Mouse (Mus musculus): ENCODE results near the gene Mok.

Mok gene

DNA sequence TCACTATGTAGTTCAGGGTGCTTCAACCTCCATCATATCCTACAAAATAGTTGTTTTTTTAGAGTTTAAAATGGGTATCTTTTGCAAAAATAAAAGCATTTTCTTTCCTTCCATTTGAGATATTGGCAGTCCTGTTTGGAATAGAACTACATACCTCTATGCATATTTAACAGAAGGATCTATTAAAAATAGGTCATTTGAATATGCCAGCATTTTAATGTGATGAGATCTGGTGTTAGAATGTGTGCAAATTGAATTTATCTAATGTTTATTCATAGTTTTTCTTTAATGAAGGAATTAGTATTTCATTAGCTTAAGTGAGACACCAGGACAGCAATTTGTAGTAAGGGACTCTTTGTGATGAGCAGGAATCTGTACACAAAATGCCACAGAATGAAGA is 72.2 kb downstream of the Mok start:
- DNase-seq (ENCODE audit: low spot score) = no peak

DNA sequence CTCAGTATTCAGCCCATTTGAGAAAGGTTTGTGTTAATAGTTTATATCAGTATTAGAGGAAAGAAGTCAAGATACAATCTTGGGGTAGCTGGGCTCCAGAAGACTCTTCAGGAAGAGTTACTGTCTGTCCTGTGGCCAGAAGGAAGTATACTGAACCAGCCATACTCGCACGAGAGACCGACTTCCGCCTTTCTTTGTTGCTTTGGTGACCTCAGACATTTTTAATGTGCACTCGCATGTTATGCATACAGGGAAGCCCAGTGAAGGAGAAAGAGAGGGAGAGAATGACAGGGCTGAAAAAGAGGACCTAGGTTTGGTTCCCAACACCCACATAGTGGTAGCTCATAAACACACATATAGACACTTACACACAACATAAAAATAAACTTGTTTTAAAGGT is 76.2 kb downstream of the Mok start:
- no peak for DNase-seq (ENCODE audit: low spot score)

DNA sequence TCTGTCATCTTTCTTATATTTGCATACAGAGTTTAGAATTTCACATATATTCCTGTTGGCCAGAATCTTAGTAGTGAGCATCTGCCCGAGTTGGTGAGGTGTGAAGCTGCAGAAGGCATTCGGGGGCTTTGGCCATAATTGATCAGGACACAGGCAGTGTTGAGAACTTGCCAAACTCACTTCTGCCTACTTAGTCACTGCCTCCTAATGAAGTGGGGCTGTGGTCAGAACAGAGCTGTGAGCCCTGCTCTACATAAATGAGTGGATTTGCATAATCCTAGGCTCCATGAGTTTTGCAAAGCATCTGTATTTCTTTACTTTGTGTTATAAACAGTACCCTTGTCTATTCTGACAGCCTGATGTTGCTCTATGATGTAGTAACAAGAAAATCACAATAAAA is 78.4 kb downstream of the Mok start:
- DNase-seq (ENCODE audit: low spot score) = no peak

DNA sequence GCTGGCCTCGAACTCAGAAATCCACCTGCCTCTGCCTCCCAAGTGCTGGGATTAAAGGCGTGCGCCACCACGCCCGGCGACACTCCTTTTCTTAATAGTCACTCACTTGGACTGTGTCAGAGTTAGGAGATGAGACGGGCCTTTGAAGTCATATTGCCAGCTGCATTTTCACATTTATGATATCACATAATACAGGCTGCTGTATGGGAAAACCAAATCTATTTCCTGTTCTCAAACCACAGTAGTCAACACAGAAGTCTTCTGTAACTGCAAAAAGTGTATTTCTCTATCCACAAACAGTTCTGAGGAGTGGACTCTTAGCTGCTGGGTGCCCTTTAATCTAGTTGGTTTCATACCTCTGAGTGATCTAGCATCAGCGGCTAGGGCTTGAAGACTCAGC is 81.8 kb downstream of the Mok start:
- DNase-seq (ENCODE audit: low spot score) = no peak

All from testis, postnatal 14 days (tissue).